Mouse (Mus musculus) liver, embryonic 14.5 days (tissue): Measurements from ENCODE around the gene Tmem51.
"Not testable (repeated sequence)": the region's sequence is repeated elsewhere in the genome, so short reads cannot be mapped to it uniquely, and the experiment has no call there.

Experiments used
- CTCF ChIP-seq: IDR thresholded peaks from 2 replicates; pipeline ENCODE4 v1.5.1; 2016; ENCODE audit warnings: antibody characterized with exemption, low read depth, control low read depth
- EP300 ChIP-seq: IDR thresholded peaks from 2 replicates; pipeline ENCODE4 v1.6.1; 2016; ENCODE audit warnings: antibody characterized with exemption, low read depth

- not testable (repeated sequence) for TF ChIP-seq CTCF, EP300
These were observed 32.2 kb downstream of the Tmem51 start for GRCm38 (mm10) chr4:142051883-142052282.
